Mouse (Mus musculus) bone marrow macrophage, adult 2 months (primary cell): ENCODE data around the gene Myl6b.

ENCODE experiments used
- CTCF ChIP-seq: IDR thresholded peaks from 2 replicates; pipeline ENCODE4 v1.5.1; 2012; ENCODE audit warnings: low read depth, mild to moderate bottlenecking, low read length, moderate library complexity
- POLR2A ChIP-seq: IDR thresholded peaks from 2 replicates; pipeline ENCODE4 v1.6.1; 2012; ENCODE audit warnings: mild to moderate bottlenecking, low read depth, low read length, borderline replicate concordance

DNA sequence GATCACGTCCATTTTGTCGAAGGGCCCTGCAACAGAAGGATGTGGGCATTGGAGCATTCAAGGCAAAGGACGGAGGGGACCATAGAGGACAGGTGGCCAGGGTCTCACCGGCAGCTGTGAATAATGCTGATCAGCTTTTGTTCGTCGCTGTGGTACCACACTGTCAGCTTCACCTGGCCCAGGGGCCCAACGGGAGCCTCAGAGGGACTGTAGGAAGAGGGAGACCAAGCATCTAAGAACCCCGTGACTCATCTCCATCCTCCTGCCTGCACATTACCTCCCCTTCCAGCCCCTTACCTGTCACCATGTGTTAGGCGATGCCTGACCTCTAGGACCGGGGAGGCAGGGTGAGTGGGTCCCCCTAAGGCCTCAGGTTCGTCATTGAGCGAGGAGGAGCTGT lies 13.3 kb upstream of the Myl6b start:
- TF ChIP-seq CTCF (no peak), POLR2A (no peak)
